Mouse (Mus musculus) NIH3T3 (cell line): Measurements from ENCODE around the gene Zfp36l2.
"Not testable (repeated sequence)": the region's sequence is repeated elsewhere in the genome, so short reads cannot be mapped to it uniquely, and the experiment has no call there.

Experiments
- DNase-seq: peaks from one replicate; pipeline ENCODE4 v3.0.0-alpha.2; 2012; ENCODE audit warnings: low read depth

Zfp36l2 gene

DNA sequence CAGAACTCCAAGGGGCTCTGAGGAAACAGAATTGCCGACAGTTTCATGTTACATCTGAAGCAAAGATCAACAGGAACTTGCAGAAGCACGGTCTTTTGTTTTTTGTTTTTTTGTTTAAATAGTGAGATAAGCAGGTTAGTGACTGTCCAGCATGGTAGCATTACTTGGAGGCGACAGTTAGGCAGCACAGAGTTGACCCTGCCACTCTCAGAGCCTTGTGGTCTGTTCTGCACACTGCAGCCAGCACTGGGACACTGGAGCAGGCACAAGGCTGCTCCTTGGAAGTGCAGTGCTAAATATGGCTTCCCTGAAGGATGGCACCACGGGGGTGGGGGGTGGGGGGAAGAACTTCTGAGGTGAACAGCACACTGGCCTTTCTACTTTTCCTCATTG lies 7.3 kb upstream of the Zfp36l2 start:
- DNase-seq: no peak

DNA sequence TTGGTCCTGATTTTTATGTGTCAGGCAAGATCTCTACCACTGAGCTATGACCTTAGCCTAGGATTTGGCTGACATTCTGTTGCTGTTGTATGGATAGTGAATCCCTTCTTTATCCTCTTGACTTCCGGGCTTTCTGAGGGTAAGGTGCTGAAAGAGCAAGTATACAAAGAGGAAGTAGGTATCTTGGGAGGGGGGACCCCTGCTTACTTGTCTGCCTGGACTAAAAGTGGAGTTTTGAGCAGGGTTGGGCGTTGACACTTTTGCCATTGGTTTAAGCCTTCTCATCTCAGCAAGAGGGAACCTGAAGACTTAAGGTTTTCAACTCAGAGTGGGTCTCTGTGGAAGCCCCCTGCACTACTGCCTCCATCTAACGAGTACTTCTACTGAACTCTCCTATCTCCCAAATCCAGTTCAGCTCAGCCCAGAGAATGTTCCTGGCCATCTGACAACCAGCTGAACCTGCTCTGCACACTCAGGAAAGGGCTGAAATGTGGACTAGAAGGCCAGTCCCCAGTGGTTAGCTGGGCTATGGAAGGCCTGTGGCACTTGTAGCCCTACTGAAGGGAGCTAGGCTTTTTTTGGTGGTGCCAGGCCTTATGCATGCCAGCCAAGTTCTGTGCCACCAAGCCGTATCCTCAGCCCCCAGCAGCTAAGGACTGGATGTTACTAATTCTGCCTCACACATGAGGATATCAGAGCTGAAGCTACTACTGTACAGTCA lies 6.7 kb upstream of the Zfp36l2 start:
- no peak for DNase-seq

DNA sequence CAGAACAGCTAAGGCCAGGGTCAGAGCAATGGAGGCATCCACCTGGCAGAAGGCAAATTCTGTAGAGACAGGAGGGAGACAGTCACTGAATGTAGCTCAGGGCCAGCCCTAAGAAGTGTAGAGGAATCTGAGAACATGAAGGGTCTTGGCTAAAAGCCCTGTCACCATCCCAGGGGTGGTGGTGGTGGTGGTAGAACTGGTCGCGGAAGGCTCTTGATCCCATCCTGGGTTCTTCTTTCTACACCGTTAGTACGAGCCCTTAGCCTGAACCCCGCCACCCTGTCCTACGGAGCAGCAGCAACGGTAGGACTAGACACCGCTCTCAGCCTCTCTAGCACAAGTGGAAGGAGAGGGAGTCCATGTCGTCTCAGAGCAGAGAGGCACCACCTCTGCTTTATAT lies 5.7 kb upstream of the Zfp36l2 start:
- no peak for DNase-seq

DNA sequence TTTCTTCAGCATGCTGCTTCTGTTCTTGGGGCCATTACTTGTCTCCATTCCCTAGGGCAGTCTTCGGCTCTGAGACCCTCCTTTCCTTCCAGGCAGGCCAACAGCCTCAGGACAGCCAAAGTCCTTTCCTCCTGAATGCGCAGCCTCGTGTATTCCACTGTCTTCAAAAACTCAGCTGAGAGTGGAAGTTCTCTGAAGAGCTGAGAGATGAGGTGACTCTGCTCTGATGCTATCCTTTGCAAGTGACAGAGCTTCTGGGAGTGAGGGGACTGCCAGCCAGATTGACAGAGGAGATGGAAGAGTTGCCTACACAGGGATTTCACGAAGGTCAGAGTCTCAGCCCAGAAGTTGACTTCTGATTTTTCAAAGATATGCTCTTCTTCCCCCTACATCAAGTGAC lies 4.2 kb upstream of the Zfp36l2 start:
- DNase-seq: no peak

DNA sequence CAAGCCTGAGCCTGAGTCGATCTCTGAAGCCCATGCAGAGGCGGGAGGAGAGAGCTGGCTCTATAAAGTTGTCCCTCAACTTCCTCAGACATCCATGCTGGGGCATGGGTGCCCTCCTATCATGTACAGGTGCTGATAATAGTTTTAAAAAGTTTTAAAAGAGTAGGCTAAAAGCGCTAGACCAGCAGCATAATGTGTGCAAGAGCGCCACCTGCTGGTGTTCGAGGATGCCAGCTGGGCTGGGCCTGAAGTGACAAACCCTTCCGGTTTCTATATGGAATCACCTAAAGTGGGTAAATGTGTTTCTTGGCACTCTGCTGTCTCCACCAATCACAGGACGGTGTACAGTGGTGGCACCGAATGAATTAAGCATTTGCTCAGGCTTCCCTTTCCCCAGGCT lies 3.1 kb upstream of the Zfp36l2 start:
- DNase-seq: peak; percentile 94

DNA sequence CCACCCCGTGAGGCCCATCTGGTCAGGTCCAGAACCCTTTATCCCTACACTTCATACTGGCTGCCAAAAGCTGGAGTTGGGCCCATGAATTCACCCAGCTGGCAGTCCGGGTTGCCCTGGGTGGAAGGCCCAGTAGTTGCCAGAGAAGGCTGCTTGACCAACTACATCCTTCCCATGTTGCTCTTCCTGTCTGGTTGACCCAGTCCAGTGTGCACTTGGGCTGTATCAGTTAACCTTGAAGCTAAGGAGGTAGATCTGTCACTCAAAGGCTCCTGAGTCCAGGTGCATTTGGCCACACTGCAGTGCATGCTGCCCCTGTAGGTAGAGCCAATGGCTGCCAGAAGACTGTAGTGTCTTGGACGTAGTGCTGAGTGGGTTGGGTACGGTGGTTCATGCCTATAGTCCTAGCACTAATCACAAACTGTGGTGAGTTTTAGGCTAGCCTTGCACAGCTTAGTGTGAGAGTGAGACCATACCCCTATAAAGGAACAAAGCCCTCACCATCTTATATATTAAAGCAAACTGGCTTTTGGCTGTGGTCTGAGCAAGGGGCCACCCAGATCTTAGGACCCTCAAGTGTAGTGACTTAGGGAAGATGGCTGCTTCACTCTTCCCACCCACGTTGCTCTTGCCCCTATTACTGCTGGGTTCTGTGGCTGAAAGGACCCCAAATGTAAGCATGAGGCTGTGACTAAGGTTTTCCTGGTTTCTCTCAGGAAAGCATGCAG lies 1.5 kb upstream of the Zfp36l2 start:
- DNase-seq: peak; percentile 43

DNA sequence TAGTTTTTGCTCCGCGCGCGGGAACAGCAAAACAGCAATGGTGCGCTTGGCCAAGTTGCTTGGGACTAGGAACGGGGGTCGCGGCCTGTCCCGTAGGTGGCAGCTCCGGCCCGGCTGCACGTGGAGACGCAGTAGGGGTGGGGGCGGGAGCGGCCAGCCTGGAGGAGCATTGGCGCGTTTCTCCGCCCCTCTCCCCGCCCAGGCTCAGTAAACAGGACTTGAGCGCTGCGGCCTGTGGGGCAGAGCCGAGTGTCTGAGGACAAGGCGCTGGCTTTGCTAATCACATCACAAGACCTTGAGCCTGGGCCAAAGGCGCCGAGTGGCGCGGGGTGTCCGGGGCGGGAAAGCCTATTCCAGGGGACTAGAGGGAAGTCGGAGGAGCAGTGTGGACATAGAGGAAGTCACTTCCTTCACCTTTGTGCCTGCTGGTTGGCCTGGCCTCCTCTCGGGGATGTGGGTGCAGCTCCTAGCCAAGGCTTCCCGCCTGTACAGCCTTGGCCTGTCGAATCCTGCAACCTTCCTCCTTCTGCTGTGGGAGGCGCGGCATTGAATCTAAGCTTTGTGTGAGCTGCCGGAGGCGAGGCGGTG lies 721 bp upstream of the Zfp36l2 start:
- DNase-seq: peak; percentile 95

DNA sequence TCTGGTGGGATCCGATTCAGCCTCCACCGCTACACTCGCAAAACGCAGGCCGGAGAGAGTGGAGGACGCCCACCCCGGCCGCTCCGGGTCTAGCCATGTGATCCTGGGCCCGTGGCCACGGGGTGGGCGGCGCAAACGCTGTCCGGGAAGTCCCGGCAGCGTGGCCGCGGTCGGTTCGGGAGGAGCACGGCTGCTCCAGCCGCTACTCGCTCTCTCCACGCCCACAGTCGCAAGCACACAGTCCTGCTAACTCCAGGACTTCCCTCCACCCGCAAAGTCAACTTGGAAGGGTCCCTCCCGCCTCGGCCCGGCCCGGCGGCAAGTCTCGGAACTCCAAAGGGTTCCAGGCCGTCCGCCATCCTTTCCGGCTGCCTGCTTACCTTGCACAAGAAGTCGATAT lies 483 bp downstream of the Zfp36l2 start:
- DNase-seq: not testable (repeated sequence)

DNA sequence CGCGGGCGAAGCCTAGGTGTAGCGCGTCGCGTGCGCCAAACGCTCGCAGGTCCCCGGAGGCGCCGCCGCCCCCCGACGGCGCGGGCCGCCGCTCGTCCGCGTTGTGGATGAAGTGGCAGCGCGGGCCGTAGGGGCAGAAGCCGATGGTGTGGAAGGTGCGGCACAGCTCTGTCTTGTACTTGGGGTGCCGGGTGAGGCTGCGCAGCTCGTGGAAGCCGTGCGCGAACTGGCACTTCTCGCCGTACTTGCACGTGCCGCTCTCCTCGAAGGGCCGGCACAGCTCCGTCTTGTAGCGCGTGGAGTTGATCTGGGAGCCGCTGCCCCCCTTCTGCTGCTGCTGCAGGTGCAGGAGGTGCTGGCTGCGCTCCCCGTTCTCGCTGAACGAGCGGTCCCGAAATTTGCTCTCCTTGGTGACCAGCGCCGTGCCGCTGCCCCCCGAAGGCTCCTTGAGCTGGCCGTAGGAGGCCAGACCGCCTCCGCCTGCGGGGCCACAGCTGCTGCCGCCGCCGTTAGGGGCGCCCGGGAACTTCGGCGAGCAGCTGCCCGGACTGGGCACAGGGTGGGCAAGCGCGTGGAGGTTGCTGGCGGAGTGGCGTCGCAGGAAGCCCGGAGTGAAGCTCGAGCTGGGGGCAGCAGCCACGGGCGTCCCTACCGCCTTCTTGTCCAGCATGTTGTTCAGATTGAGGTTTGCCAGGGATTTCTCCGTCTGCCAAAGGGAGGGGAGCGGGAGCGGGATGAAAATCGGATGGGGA lies 1.1 kb downstream of the Zfp36l2 start:
- peak; percentile 78 for DNase-seq

DNA sequence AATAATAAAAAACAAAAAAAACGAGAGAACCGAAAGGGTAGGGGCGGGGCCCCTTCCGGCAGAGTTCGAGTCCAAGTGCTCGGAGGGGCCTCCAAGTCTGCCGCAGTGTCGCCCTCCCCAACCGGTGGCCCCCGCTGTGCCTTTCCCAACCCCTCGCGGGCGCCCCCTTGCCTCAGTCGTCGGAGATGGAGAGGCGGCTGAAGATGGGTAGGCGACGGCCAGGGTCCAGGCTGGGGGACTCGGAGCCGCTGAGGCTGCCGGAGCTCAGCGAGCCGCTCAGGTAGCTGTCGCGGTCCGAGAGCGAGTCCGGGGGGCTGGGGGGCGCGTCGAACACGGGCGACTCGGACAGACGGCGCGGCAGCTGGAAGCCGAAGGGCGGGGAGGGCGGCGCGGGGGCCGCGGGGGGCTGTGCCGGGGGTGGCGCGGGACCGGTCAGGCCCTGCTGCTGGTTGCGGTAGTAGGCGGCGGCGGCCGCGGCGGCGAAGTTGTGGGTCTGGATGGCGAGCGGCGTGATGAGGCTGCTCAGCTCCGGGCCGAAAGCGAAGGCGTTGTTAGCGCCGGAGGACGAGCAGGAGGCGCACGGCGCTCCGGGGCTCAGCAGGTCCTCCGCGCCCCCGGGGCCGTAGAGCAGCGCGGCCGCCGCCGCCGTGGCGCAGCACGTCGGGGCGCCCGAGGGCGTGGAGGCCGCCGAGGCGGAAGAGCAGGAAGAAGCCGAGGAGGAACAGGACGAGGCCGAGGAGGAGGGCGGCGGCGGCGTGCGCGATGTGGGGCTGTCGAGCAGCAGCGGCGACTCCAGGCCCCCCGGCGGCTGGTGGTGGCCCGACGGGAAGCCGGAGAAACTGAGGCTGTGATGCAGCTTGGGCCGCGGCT lies 1.9 kb downstream of the Zfp36l2 start:
- DNase-seq: peak; percentile 79

DNA sequence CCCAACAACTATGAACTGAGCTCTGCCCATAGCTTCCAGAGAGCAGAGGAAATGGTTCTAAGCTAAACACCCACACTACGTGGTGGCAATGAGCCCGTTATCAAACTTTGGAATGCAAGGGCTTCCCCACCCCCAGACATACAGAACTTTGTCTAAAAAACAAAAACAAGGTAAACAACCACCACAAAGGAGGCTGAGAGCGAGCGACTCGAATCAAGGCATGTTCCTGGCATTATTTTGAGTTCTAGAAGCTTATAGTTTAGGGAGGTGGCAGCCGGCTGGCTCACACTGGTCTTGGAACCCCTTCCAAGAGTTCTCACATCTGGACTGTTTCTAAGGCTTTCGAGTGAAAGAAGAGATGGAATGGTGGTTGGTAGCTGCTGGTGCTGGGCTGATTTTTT lies 2.7 kb downstream of the Zfp36l2 start:
- DNase-seq: peak; percentile 71

DNA sequence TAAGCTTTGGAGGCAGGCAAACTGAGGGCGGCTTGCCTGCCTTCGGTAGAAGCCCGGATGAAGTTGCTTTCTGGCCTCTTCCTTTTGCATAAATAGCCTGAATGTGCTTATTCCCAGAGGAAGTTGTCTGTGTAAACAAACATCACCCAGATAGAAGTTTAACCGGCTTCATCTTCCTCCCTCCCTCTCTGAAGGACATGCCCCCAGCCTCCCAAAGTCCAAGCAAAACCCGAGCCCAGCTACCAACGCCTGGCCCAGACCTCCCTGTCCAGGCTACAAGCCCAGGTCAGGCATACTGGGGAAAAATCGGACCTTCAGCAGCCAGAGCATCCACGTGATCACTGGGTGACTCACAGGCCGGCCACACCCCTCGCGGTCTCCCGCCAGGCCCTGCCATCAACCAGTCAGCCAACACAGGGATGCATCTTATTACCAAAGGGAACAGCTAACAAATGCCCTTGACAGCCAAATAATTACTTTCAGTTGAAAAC lies 4.4 kb downstream of the Zfp36l2 start:
- peak; percentile 95 for DNase-seq

DNA sequence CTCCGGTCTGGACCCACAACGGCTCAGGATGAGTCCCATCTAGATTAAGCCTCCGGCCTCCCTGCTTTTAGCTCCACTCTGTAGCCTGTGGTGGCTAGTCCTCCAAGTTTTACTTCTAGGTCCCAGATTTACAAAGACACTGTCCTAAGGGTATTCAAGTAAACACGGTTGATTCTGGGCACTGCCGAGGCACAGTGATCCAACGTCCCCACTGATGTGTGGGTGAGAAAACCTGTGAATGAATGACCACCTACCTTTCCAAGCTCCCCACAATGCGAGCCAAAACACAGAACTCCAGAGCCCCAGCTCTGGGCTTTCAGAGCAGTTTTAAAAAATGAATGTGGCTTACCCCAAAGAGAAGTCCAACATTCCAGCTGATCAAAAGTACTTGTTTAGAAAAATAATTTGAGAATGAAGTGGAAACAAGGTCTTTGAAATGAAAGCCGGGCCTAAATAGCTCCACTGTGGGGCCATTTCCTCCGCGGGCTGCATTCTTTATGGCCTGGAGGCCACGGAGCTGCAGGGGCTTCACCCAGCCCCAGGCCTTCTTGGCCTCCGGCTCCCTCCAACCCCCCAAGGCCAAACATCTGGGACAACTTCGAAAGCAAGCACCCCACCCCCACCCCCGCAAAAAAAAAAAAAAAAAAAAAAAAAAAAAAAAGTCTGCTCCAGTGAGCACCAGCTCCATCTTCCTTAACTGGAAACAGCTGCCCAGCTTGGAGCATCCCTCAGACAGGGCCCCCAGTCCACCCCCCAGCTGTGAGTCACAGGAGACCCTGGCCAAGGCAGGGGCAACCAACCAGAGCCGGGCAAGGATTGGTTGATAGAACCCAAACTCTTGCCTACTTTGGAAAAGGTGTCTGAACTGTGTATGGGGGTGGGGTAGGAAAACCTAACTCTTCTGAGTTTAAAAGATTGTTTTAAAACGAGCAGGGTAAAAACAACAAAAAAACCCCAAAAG lies 5.2 kb downstream of the Zfp36l2 start:
- peak; percentile 94 for DNase-seq

DNA sequence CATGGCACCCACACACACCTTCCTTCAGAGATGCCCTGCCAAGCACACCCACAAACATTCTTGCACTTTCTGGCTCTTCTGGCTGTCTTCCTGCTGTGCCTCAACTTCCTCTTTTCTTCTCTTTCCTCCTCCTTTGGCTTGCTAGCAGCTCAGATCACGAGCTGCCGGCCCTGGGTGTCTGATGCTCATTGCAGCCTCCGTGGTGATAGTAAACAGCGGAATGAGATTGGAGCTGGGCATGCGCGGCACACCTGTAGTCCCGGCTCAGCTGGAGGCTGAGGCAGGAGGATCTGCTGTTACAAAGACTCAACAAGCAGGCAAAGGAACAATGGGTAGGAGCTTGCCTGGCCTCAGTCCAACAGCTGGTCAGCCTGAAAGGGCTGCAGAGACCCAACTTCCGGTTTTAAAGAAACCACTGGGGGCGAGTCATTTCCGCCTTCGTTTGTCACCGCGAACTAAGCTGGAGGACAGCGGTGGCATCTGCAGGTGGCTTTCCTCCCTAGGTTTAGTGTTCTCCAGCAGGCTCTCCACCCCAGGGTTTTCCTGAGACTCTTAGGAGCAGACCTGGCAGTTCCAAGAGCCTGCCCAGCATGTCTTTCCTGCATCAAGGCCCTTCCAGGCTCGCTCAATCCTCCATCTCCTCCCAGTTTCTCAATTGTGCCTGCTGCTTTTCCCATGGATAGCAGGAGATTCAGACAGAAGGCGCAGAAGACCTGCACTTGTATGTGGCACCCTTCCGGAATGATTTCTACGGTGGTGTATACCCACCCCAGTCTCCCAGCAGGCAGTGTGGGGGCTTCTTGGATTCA lies 6.0 kb downstream of the Zfp36l2 start:
- DNase-seq: peak; percentile 65

DNA sequence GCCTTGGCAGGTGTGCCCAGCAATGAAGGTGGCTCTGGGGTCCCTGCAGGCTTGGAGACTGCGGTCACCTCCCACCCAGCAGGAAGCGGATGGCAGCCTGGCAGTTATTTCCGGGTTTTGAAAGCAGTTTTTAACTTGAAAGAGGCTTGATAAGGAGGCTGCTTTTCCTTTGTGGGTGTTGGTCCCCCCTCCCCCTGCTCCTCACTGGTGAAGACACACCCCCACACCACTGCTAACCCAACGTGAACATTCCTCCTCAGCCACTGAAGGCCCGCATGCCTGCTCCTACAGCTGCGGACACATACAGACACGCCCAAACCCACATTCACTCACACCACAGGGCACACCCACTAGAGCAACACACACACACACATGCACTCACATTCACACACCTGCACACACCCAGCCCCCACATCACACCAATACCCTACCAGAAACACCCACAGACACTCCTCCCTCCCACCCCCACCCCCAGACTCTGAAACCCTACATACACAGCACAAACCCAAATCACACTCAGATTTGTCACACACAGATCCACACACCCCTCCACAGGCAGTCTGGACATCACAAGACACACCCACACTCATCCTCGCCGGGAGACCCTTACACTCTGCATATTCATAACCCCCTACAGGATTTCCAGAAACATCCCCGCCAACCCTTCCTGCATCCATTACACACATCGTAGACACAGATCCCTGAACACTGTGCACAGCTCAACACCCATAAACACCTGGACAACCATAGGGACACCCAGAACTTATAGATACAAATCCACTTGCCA lies 6.8 kb downstream of the Zfp36l2 start:
- DNase-seq: peak; percentile 71

DNA sequence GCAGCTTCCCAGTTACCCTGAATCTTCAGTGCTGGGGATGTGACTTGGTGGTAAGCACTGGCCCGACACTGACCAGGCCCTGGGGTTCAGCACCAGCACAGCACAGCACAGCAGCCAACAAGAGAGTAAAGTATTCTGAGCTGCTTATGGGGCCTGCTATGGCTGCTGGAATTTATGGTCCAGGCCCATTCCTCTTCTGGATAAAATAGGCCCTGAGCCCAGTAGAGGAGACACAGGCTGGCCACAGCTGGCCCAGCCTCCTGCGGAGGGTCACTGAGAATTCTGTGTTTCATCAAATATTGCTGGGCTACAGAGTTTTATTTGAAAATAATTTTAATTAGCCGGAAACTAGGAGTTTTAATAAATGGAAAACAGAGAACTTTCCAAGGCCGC lies 7.8 kb downstream of the Zfp36l2 start:
- DNase-seq: no peak

DNA sequence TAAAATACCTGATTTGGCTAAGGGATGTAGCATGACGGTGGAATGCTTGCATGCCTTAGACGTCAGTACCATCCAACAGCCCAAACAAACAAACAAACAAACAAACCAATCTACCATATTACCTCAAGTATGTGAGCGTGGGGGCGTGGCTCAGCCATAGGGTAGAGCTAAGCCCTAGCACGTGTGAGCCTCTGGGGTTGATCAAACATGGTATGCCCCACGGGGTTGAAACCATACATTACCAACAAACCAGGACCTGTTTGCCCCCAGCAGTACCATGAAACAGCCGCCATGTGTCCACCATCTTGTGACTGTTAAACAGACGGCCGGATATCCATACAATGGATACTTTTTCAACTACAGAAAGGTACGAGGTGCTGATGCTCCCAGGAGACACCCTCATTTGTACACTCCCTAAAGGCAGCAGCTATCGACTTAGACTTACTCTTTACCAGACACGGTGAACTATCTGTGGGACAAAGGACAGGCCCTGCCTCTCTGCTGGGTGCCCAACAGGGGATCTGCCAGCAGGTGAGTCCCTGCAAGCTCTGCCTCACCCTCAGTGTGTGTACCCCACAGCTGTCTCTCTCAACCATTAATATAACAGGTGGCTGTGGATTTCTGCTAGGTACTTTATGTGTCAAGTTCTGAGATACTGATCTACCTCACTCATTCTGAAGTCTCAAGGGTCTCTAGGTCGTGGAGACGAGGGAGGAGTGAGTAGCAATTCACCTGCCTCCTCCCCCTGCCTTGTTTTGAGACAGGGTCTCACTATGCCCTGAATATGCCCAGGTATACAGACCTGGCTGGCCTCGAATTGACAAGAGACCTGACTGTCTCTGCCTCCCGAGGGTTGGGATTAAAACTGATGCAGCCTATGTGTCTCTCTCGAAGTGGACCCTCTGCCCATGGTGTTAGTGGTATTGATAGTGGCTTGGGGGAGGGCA lies 8.4 kb downstream of the Zfp36l2 start:
- no peak for DNase-seq
